Mouse (Mus musculus): ENCODE measurements at regions not wholly inside any gene's neighbourhood (a gene's known extent, or its start where the extent isn't known, plus 50 kb on each side); places are given as distances from the start of the nearest gene placed in this dataset.

DNA sequence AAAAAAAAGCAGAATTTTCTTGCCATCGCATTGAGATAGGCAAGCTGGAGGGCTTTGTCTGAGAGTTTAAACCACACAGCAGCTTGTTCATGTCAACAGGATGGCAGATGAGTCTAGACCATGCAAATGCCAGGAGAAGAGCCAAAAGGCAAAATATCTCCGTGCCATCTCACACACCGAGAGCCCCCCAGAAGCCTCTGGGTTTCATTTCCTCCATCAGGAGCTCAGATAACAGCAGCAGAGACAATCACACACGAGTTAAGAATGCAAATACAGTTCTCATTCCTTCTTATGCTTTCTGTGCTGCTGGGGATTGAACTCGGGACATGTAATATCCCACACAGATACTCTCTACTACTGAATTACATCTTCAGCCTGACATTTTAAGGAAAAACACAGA is 255.3 kb downstream of the En1 start:
- TF ChIP-seq CTCF (IDR thresholded peaks at IDR 0.05; ENCODE audit: extremely low read depth, insufficient read depth, low read length) (no peak), POLR2A (IDR thresholded peaks at IDR 0.05; ENCODE audit: extremely low read depth, insufficient read depth, low read length) (no peak)

Data from cortical plate, adult 2 months (tissue).